Mouse (Mus musculus) midbrain, postnatal 0 days (tissue): Measurements from ENCODE around the gene Krba1. TPM values are rescaled to one million over a fixed set of nuclear protein-coding genes. Genes with fewer than 3 reads are reported as not detected.

ENCODE experiments used
- ATAC-seq: fragments of 200-750 bp; cut with Nextera tagmentation; 2 replicates; pipeline ENCODE4 v1.8.0; 2017; ENCODE audit warnings: moderate number of reproducible peaks, mild to moderate bottlenecking, moderate TSS enrichment, moderate library complexity; ENCODE audit not compliant: low FRiP score
- DNase-seq: peaks from one replicate; pipeline ENCODE4 v3.0.0-alpha.2; 2015; ENCODE audit warnings: low spot score
- H3K27ac ChIP-seq: fragments of 300-500 bp; sonication (generic); 2 replicates; pipeline ENCODE4 v1.5.1; 2014; ENCODE audit warnings: low read depth, mild to moderate bottlenecking, low read length, mixed read lengths
- H3K27me3 ChIP-seq: fragments of 300-500 bp; sonication (generic); 2 replicates; pipeline ENCODE4 v1.6.1; 2014; ENCODE audit warnings: low read length, control low read depth, mixed read lengths; ENCODE audit not compliant: insufficient read depth
- H3K36me3 ChIP-seq: fragments of 300-500 bp; sonication (generic); 2 replicates; pipeline ENCODE4 v1.6.1; 2014; ENCODE audit warnings: low read length, control low read depth, mixed read lengths; ENCODE audit not compliant: insufficient read depth
- H3K4me1 ChIP-seq: fragments of 300-500 bp; sonication (generic); 2 replicates; pipeline ENCODE4 v1.6.1; 2014; ENCODE audit warnings: mild to moderate bottlenecking, control low read depth, antibody characterized with exemption, low read length, mixed read lengths; ENCODE audit not compliant: insufficient read depth
- H3K4me2 ChIP-seq: fragments of 300-500 bp; sonication (generic); 2 replicates; pipeline ENCODE4 v1.6.1; 2014; ENCODE audit warnings: low read depth, mild to moderate bottlenecking, low read length, mixed read lengths; ENCODE audit not compliant: poor library complexity, severe bottlenecking
- H3K4me3 ChIP-seq: fragments of 300-500 bp; sonication (generic); 2 replicates; pipeline ENCODE4 v1.5.1; 2014; ENCODE audit warnings: low read depth, mild to moderate bottlenecking, low read length, moderate library complexity
- H3K9ac ChIP-seq: fragments of 300-500 bp; sonication (generic); replicated peaks from 2 replicates; pipeline ENCODE4 v1.6.1; 2014; ENCODE audit warnings: mild to moderate bottlenecking, low read length, moderate library complexity, mixed read lengths; ENCODE audit not compliant: poor library complexity, severe bottlenecking
- H3K9me3 ChIP-seq: fragments of 300-500 bp; sonication (generic); 2 replicates; pipeline ENCODE4 v1.6.1; 2016; ENCODE audit warnings: low read length, control low read depth
- CTCF ChIP-seq: IDR thresholded peaks from 2 replicates; pipeline ENCODE4 v1.5.1; 2016; ENCODE audit warnings: antibody characterized with exemption, mild to moderate bottlenecking
- WGBS: fragments of 180-500 bp; shearing (Covaris S2); extraction: QIAGEN DNeasy Blood & Tissue Kit; methylation state at CpG from one replicate; pipeline ENCODE4 v1.1.7; 2014; 5-methylcytosine and 5-hydroxymethylcytosine counted together
- polyA plus RNA-seq: library from polyadenylated mRNA; unstranded; fragments of >200 nt; fragmentation: Nextera tagmentation; extraction: Ambion mirVana; gene quantifications from 2 replicates; pipeline ENCODE4 v1.2.1, GENCODE M21; 2015
- total RNA-seq: library from RNA; depleted of rRNA; stranded (reverse); fragments of >200 nt; gene quantifications from 2 replicates; pipeline ENCODE4 v1.2.3, GENCODE M21; 2014

The Krba1 gene
- total and polyA plus RNA-seq, 2 experiments from 2014 or later = 20.8 to 44.0 TPM

- Histone ChIP-seq H3K9ac (no peak overlapping the region), H3K4me3 (no peak overlapping the region), H3K4me1 (no peaks in the 10 kb centered on the region), H3K27ac (no peak overlapping the region), H3K9me3 (no peaks in the 10 kb centered on the region), H3K36me3 (peaks cover 72% of the 10 kb centered on the region), H3K4me2 (no peak overlapping the region), H3K27me3 (no peaks in the 10 kb centered on the region)
- WGBS = 96% methylated on average over 7 of the region's 7 CpGs
- no peak for TF ChIP-seq CTCF
- DNase-seq (no peak), ATAC-seq (no peak)
These were observed 20.2 kb downstream of the Krba1 start for GRCm38 (mm10) chr6:48415636-48416035.

- H3K4me1 ChIP-seq = no peaks in the 10 kb centered on the region
- TF ChIP-seq CTCF = no peak
- no peak for DNase-seq
- H3K36me3 ChIP-seq = peaks cover 64% of the 10 kb centered on the region
- H3K27me3 ChIP-seq = no peaks in the 10 kb centered on the region
- ATAC-seq = no peak
- no peak overlapping the region for H3K4me2 ChIP-seq
- no peak overlapping the region for H3K9ac ChIP-seq
- H3K9me3 ChIP-seq = no peaks in the 10 kb centered on the region
- no peak overlapping the region for H3K27ac ChIP-seq
- WGBS = 83% methylated on average over 2 of the region's 2 CpGs
- H3K4me3 ChIP-seq = no peak overlapping the region
These were observed 21.1 kb downstream of the Krba1 start for GRCm38 (mm10) chr6:48416486-48416885.

GRCm38 (mm10) chr6:48420647-48421046 is 25.3 kb downstream of the Krba1 start:
- Histone ChIP-seq H3K9ac (no peak overlapping the region), H3K27ac (no peak overlapping the region)
- 13% methylated on average over 2 of the region's 2 CpGs for WGBS

GRCm38 (mm10) chr6:48423336-48423735 is 27.9 kb downstream of the Krba1 start:
- no peaks in the 10 kb centered on the region for H3K9me3 ChIP-seq
- 78% methylated on average over 3 of the region's 3 CpGs for WGBS
- H3K4me3 ChIP-seq = no peak overlapping the region
- no peak overlapping the region for H3K27ac ChIP-seq
- H3K4me1 ChIP-seq = no peaks in the 10 kb centered on the region
- ATAC-seq (no peak), DNase-seq (no peak)
- no peak for TF ChIP-seq CTCF
- no peaks in the 10 kb centered on the region for H3K36me3 ChIP-seq
- no peaks in the 10 kb centered on the region for H3K27me3 ChIP-seq
- H3K4me2 ChIP-seq = no peak overlapping the region
- no peak overlapping the region for H3K9ac ChIP-seq

More at GRCm38 (mm10) chr6:48420647-48421046, 25.3 kb downstream of the Krba1 start:
- ATAC-seq = no peak
- Histone ChIP-seq H3K36me3 (peaks cover 23% of the 10 kb centered on the region), H3K27me3 (no peaks in the 10 kb centered on the region), H3K4me2 (no peak overlapping the region), H3K9me3 (no peaks in the 10 kb centered on the region), H3K4me3 (no peak overlapping the region), H3K4me1 (no peaks in the 10 kb centered on the region)
- DNase-seq = no peak
- TF ChIP-seq CTCF = no peak

- Histone ChIP-seq H3K4me1 (no peaks in the 10 kb centered on the region), H3K4me3 (no peak overlapping the region), H3K9ac (no peak overlapping the region), H3K27me3 (no peaks in the 10 kb centered on the region), H3K9me3 (no peaks in the 10 kb centered on the region), H3K4me2 (no peak overlapping the region), H3K36me3 (no peaks in the 10 kb centered on the region), H3K27ac (no peak overlapping the region)
- no peak for DNase-seq
- TF ChIP-seq CTCF = peak; percentile 22; the same call in 1 of the 2 replicates
- WGBS = 67% methylated on average over 5 of the region's 5 CpGs
- ATAC-seq = no peak
These were observed 28.7 kb downstream of the Krba1 start for GRCm38 (mm10) chr6:48424074-48424473.

GRCm38 (mm10) chr6:48426956-48427355 is 31.6 kb downstream of the Krba1 start:
- H3K36me3 ChIP-seq = no peaks in the 10 kb centered on the region
- no peaks in the 10 kb centered on the region for H3K9me3 ChIP-seq
- no peak overlapping the region for H3K4me3 ChIP-seq
- DNase-seq (no peak), ATAC-seq (no peak)
- no peak overlapping the region for H3K4me2 ChIP-seq
- WGBS = 80% methylated on average over 5 of the region's 5 CpGs
- no peaks in the 10 kb centered on the region for H3K4me1 ChIP-seq
- H3K27ac ChIP-seq = no peak overlapping the region
- H3K27me3 ChIP-seq = no peaks in the 10 kb centered on the region
- H3K9ac ChIP-seq = no peak overlapping the region
- no peak for TF ChIP-seq CTCF
